Mouse (Mus musculus): Measurements from ENCODE around the gene Slc22a12. TPM values are rescaled to one million over a fixed set of nuclear protein-coding genes. Genes with fewer than 3 reads are reported as not detected.

Gene Slc22a12
- polyA plus RNA-seq, 1 experiment from 2014 or later: not detected

- no peak for TF ChIP-seq CTCF (IDR thresholded peaks at IDR 0.05; ENCODE audit: low read depth)
- H3K27me3 ChIP-seq (ENCODE audit: insufficient read depth, low read length): peaks cover 39% of the 10 kb centered on the region
- H3K27ac ChIP-seq (ENCODE audit: low read depth): no peak overlapping the region
- H3K4me2 ChIP-seq: no peak overlapping the region
- DNase-seq: no peak
- H3K9ac ChIP-seq: no peak overlapping the region
- H3K4me3 ChIP-seq (ENCODE audit: low read depth, low read length): no peak overlapping the region
- no peaks in the 10 kb centered on the region for H3K4me1 ChIP-seq (ENCODE audit: insufficient read depth)
- no peaks in the 10 kb centered on the region for H3K9me3 ChIP-seq (ENCODE audit: low read depth, low read length)
- no peak for ATAC-seq (ENCODE audit: insufficient read depth)
- no peaks in the 10 kb centered on the region for H3K36me3 ChIP-seq (ENCODE audit: insufficient read depth)
- 65% methylated on average over 11 of the region's 11 CpGs for WGBS
These were observed 9.3 kb downstream of the Slc22a12 start for GRCm38 (mm10) chr19:6533290-6534117.

- Histone ChIP-seq H3K9ac (no peak overlapping the region), H3K4me1 (ENCODE audit: insufficient read depth) (no peaks in the 10 kb centered on the region), H3K4me3 (ENCODE audit: low read depth, low read length) (peak overlapping the region; percentile 39; the same call in 1 of the 2 replicates), H3K27ac (ENCODE audit: low read depth) (no peak overlapping the region), H3K4me2 (peak overlapping the region; percentile 79), H3K27me3 (ENCODE audit: insufficient read depth, low read length) (peaks cover 39% of the 10 kb centered on the region), H3K36me3 (ENCODE audit: insufficient read depth) (no peaks in the 10 kb centered on the region), H3K9me3 (ENCODE audit: low read depth, low read length) (no peaks in the 10 kb centered on the region)
- ATAC-seq (ENCODE audit: insufficient read depth) (no peak), DNase-seq (no peak)
- no peak for TF ChIP-seq CTCF (IDR thresholded peaks at IDR 0.05; ENCODE audit: low read depth)
- 9% methylated on average over 13 of the region's 13 CpGs for WGBS
These were observed 10.2 kb downstream of the Slc22a12 start for GRCm38 (mm10) chr19:6532656-6533055.

GRCm38 (mm10) chr19:6531832-6532471 is 10.9 kb downstream of the Slc22a12 start:
- H3K9me3 ChIP-seq (ENCODE audit: low read depth, low read length): no peaks in the 10 kb centered on the region
- ATAC-seq (ENCODE audit: insufficient read depth): no peak
- DNase-seq: peak; percentile 57
- peak overlapping the region; percentile 79 for H3K4me2 ChIP-seq
- peak overlapping the region; percentile 39 for H3K4me3 ChIP-seq (ENCODE audit: low read depth, low read length)
- H3K4me1 ChIP-seq (ENCODE audit: insufficient read depth): no peaks in the 10 kb centered on the region
- no peak for TF ChIP-seq CTCF (IDR thresholded peaks at IDR 0.05; ENCODE audit: low read depth)
- no peak overlapping the region for H3K27ac ChIP-seq (ENCODE audit: low read depth)
- WGBS: 1% methylated on average over 36 of the region's 36 CpGs
- H3K9ac ChIP-seq: peak overlapping the region; percentile 47
- peaks cover 39% of the 10 kb centered on the region for H3K27me3 ChIP-seq (ENCODE audit: insufficient read depth, low read length)
- H3K36me3 ChIP-seq (ENCODE audit: insufficient read depth): no peaks in the 10 kb centered on the region

- no peak overlapping the region for H3K27ac ChIP-seq (ENCODE audit: low read depth)
These were observed 11.7 kb downstream of the Slc22a12 start for GRCm38 (mm10) chr19:6531011-6531631.

DNA sequence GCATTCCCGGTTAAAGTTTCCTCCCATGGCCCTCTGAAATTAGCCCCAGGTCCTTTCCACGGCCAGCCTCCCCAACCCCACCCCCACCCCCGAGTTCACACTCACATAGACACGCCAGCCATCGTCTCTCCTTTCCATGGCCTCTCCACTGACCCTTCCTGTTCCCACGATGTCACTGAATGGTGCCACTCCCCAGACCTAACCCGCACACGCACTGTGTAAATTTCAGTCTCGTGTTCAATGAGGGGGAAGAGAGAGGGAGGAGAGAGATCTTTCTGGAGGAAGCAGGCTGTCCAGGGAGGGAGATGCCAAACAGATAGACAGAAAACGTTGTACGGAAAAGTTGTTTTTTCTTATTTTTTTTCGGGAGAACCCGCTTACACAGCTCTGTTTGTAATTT is 12.5 kb downstream of the Slc22a12 start:
- 25% methylated on average over 13 of the region's 13 CpGs for WGBS
- DNase-seq (no peak), ATAC-seq (ENCODE audit: insufficient read depth) (no peak)
- Histone ChIP-seq H3K4me3 (ENCODE audit: low read depth, low read length) (no peak overlapping the region), H3K4me2 (peak overlapping the region; percentile 79; the same call in 1 of the 2 replicates), H3K27ac (ENCODE audit: low read depth) (no peak overlapping the region), H3K27me3 (ENCODE audit: insufficient read depth, low read length) (peaks cover 39% of the 10 kb centered on the region), H3K4me1 (ENCODE audit: insufficient read depth) (no peaks in the 10 kb centered on the region), H3K9ac (no peak overlapping the region), H3K9me3 (ENCODE audit: low read depth, low read length) (no peaks in the 10 kb centered on the region), H3K36me3 (ENCODE audit: insufficient read depth) (no peaks in the 10 kb centered on the region)
- no peak for TF ChIP-seq CTCF (IDR thresholded peaks at IDR 0.05; ENCODE audit: low read depth)

More at GRCm38 (mm10) chr19:6531011-6531631, 11.7 kb downstream of the Slc22a12 start:
- no peaks in the 10 kb centered on the region for H3K4me1 ChIP-seq (ENCODE audit: insufficient read depth)
- peak; percentile 66 for DNase-seq
- peak overlapping the region; percentile 79 for H3K4me2 ChIP-seq
- no peak for TF ChIP-seq CTCF (IDR thresholded peaks at IDR 0.05; ENCODE audit: low read depth)
- H3K4me3 ChIP-seq (ENCODE audit: low read depth, low read length): peak overlapping the region; percentile 39
- WGBS: under 1% methylated on average over 56 of the region's 56 CpGs
- H3K9me3 ChIP-seq (ENCODE audit: low read depth, low read length): no peaks in the 10 kb centered on the region
- H3K9ac ChIP-seq: peak overlapping the region; percentile 47
- H3K36me3 ChIP-seq (ENCODE audit: insufficient read depth): no peaks in the 10 kb centered on the region
- H3K27me3 ChIP-seq (ENCODE audit: insufficient read depth, low read length): peaks cover 39% of the 10 kb centered on the region
- ATAC-seq (ENCODE audit: insufficient read depth): no peak

DNA sequence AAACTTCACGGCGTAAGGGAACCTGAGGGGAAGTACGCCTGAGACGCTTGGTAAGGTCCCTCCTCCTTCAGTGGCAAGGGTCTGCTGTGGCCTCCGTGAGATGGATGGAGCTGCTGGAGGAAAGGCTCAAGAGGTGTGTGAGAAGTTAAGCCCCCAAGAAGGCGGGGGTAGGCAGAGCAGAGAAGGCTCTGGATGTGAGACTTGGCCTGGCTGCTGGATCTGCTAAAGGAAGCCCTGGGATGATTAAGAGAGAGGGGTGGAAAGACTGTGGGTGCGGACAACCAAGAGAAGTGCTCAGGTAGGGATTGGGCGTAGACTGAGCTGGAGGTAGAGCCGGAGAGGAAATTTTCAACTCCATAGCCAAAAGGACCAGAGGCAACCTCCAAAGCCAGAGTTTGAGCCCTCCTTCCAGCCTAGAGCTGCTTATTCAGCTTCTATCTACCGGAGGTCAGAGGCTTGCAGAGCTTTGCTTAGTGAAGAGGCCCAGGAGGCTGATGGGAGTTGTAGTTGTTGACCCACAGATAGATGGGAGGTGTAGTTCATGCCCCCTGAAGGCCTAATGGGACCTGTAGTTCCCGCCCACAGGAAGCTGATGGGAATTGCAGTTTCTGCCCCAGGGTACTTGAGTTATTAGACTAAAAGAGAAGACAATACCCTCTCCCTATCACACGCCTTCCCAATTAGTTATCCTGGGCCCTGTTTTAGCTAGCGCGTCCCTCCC is 13.4 kb downstream of the Slc22a12 start:
- Histone ChIP-seq H3K9ac (no peak overlapping the region), H3K36me3 (ENCODE audit: insufficient read depth) (no peaks in the 10 kb centered on the region), H3K27ac (ENCODE audit: low read depth) (no peak overlapping the region), H3K4me3 (ENCODE audit: low read depth, low read length) (no peak overlapping the region), H3K4me2 (no peak overlapping the region; the same call in 1 of the 2 replicates), H3K4me1 (ENCODE audit: insufficient read depth) (no peaks in the 10 kb centered on the region), H3K9me3 (ENCODE audit: low read depth, low read length) (no peaks in the 10 kb centered on the region), H3K27me3 (ENCODE audit: insufficient read depth, low read length) (peaks cover 39% of the 10 kb centered on the region)
- DNase-seq (peak; percentile 57), ATAC-seq (ENCODE audit: insufficient read depth) (peak; percentile 69)
- no peak for TF ChIP-seq CTCF (IDR thresholded peaks at IDR 0.05; ENCODE audit: low read depth)
- WGBS: 60% methylated on average over 14 of the region's 14 CpGs
